Mouse (Mus musculus): Measurements from ENCODE around the gene Tut7.

GRCm38 (mm10) chr13:59735190-59735589 is 87.8 kb downstream of the Tut7 start:
- TF ChIP-seq CTCF (IDR thresholded peaks at IDR 0.05; ENCODE audit: borderline replicate concordance, control insufficient read depth, extremely low read depth, insufficient read depth, low read length, poor library complexity) (no peak), POLR2A (IDR thresholded peaks at IDR 0.05; ENCODE audit: control insufficient read depth, extremely low read depth, insufficient read depth, low read length, poor library complexity) (no peak)

Data from thymus, adult 2 months (tissue).